Mouse (Mus musculus): ENCODE measurements at regions not wholly inside any gene's neighbourhood (a gene's known extent, or its start where the extent isn't known, plus 50 kb on each side); places are given as distances from the start of the nearest gene placed in this dataset.

DNA sequence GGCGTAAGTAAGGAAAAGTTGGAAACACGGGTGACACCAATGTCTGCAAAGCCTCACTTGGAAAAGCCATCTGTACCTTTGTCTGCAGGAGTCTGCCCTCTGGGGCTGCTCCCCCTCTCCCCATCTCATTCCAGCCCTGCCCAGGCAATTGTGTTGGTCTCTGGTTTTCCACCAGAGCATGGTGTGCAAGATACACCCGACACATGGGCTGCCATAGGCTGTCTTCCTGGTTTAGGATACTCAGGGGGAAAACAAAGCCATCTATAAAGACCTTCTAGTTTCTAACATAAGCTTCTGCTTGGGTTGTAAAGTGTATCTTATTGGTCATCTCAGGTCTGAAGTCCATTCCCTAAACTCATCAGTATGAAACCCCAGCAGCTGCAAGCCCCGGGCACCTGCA is 270.1 kb upstream of the 1700056E22Rik start:
- Histone ChIP-seq H3K36me3 (ENCODE audit: control insufficient read depth, insufficient read depth, low read length) (no peaks in the 10 kb centered on the region), H3K4me2 (ENCODE audit: low read length) (no peak overlapping the region), H3K4me3 (ENCODE audit: low read length) (no peak overlapping the region), H3K9ac (ENCODE audit: low read depth, low read length) (no peak overlapping the region), H3K4me1 (ENCODE audit: control insufficient read depth, insufficient read depth, low read depth, low read length) (no peaks in the 10 kb centered on the region), H3K27me3 (replicated peaks; ENCODE audit: control insufficient read depth, insufficient read depth, low read length) (no peaks in the 10 kb centered on the region), H3K9me3 (ENCODE audit: control insufficient read depth, low read length) (no peaks in the 10 kb centered on the region), H3K27ac (ENCODE audit: low read depth, low read length) (no peak overlapping the region)
- WGBS = 86% methylated on average over 4 of the region's 4 CpGs
- ATAC-seq = no peak

DNA sequence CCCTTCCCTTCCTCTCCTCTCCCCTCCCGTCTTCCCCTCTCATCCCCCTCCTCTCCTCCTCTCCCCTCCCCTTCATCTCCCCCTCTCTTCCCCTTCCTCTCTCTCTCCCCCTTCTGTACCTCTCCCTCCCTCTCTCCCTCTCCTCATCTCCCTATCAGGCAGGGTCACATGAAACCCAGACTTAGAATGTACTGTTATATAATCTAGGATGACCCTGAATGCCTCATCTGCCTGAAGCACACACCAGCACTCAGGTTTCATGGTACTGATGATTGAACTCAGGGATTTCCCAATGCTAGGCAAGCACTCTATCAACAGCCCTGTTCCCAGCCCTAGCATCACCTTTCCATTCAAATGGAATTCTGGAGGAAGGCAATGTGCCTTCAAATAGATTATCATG is 264.6 kb upstream of the 1700056E22Rik start:
- H3K9ac ChIP-seq (ENCODE audit: low read depth, low read length) = no peak overlapping the region
- no peaks in the 10 kb centered on the region for H3K9me3 ChIP-seq (ENCODE audit: control insufficient read depth, low read length)
- H3K4me3 ChIP-seq (ENCODE audit: low read length) = no peak overlapping the region
- no peaks in the 10 kb centered on the region for H3K4me1 ChIP-seq (ENCODE audit: control insufficient read depth, insufficient read depth, low read depth, low read length)
- H3K36me3 ChIP-seq (ENCODE audit: control insufficient read depth, insufficient read depth, low read length) = no peaks in the 10 kb centered on the region
- ATAC-seq = no peak
- H3K4me2 ChIP-seq (ENCODE audit: low read length) = no peak overlapping the region
- 61% methylated on average over 1 of the region's 1 CpGs for WGBS
- no peak overlapping the region for H3K27ac ChIP-seq (ENCODE audit: low read depth, low read length)
- no peaks in the 10 kb centered on the region for H3K27me3 ChIP-seq (replicated peaks; ENCODE audit: control insufficient read depth, insufficient read depth, low read length)

DNA sequence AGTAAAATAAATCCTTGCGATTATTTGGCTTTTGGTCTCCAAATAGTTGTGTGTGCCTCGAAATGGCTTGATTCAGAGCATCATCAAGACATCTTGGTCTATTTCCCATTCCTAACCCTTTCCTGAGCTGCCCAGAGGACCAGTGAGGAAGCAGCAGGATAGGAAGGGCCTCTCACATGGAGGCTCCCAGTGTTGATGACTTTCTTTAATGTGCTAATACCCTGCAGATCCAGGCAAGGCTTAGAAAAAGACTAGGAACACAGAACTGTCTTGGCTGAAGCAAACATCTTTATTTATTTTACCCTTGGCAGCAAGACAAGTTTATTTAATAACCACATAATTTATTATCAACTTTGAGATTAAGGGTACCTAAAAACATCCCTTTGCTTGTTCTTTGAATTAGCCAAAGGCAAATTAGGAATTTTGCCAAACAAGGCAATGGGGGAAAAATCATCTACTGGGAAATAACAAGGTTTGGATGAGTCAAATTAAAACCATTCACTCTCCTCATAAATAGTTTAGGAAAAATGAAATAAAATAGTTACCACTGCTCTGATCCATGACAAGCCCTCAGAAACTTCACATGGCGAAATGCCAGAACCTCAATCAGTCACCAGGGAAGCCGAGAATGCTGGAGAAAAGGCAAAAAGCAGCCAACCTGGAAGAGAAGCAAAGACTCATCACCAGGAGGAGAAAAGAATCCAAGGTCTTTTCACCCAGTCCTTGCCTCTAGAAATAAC is 263.1 kb upstream of the 1700056E22Rik start:
- H3K36me3 ChIP-seq (ENCODE audit: control insufficient read depth, insufficient read depth, low read length) = no peaks in the 10 kb centered on the region
- ATAC-seq = no peak
- no peak overlapping the region for H3K4me3 ChIP-seq (ENCODE audit: low read length)
- no peak overlapping the region for H3K4me2 ChIP-seq (ENCODE audit: low read length)
- H3K9me3 ChIP-seq (ENCODE audit: control insufficient read depth, low read length) = no peaks in the 10 kb centered on the region
- WGBS = 71% methylated on average over 4 of the region's 4 CpGs
- H3K27me3 ChIP-seq (replicated peaks; ENCODE audit: control insufficient read depth, insufficient read depth, low read length) = no peaks in the 10 kb centered on the region
- H3K27ac ChIP-seq (ENCODE audit: low read depth, low read length) = no peak overlapping the region
- H3K9ac ChIP-seq (ENCODE audit: low read depth, low read length) = no peak overlapping the region
- H3K4me1 ChIP-seq (ENCODE audit: control insufficient read depth, insufficient read depth, low read depth, low read length) = no peaks in the 10 kb centered on the region

DNA sequence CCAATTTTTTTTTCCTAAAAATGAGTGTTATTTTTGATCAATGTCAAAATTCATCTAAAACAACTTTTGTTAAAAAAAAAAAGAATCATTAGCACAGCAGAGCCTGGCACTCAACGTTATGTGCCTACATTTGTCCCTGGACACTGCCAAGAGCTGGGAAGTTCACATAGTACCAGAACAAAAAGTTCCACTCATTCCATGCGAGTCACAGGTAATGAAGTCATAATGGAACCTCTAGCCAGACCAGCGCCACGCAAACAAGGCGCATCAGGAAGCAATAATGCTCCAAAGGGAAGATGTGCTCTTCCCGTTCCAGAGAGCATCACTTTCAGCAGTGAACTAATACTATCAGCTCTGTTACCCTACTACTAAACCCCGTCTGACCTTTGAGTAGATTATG is 257.0 kb upstream of the 1700056E22Rik start:
- H3K4me1 ChIP-seq (ENCODE audit: control insufficient read depth, insufficient read depth, low read depth, low read length) = no peaks in the 10 kb centered on the region
- H3K4me3 ChIP-seq (ENCODE audit: low read length) = no peak overlapping the region
- no peak overlapping the region for H3K9ac ChIP-seq (ENCODE audit: low read depth, low read length)
- H3K9me3 ChIP-seq (ENCODE audit: control insufficient read depth, low read length) = no peaks in the 10 kb centered on the region
- H3K27me3 ChIP-seq (replicated peaks; ENCODE audit: control insufficient read depth, insufficient read depth, low read length) = no peaks in the 10 kb centered on the region
- no peak for ATAC-seq
- H3K27ac ChIP-seq (ENCODE audit: low read depth, low read length) = no peak overlapping the region
- H3K4me2 ChIP-seq (ENCODE audit: low read length) = no peak overlapping the region
- no peaks in the 10 kb centered on the region for H3K36me3 ChIP-seq (ENCODE audit: control insufficient read depth, insufficient read depth, low read length)
- WGBS = 86% methylated on average over 7 of the region's 7 CpGs

DNA sequence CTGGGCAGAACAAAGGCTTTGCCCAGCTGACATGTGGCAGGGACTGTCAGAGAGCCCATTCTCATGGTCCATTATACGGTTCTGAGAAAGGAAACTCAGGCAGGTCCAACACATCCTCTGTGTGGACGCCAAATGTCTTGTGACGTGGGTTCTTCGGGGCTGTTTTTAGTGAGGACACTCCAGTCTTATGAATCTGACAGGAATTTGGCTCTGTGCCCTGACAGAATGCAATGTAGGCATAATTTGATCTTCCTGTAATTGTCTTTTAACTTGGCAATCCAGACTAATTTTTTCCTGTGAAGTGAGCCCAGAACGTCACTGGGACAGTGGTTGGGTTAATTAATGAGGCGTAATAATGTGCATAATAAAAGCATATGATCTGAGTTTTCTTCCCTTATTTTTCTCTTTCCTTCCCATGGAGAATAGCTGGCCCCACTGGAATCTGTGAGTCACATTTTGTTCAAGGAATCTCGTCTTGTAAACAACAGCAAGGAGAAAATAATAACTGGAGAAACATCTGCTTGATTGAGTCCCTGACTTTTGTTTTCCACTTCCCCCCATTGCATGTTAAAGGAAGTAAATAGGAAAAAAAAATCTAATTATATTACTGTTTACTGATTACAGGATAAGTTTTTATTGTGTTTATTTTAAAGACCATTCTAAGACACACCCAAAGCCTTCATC is 255.8 kb upstream of the 1700056E22Rik start:
- Histone ChIP-seq H3K4me2 (ENCODE audit: low read length) (no peak overlapping the region), H3K36me3 (ENCODE audit: control insufficient read depth, insufficient read depth, low read length) (no peaks in the 10 kb centered on the region), H3K4me1 (ENCODE audit: control insufficient read depth, insufficient read depth, low read depth, low read length) (no peaks in the 10 kb centered on the region), H3K27me3 (replicated peaks; ENCODE audit: control insufficient read depth, insufficient read depth, low read length) (no peaks in the 10 kb centered on the region), H3K9ac (ENCODE audit: low read depth, low read length) (no peak overlapping the region), H3K9me3 (ENCODE audit: control insufficient read depth, low read length) (no peaks in the 10 kb centered on the region), H3K4me3 (ENCODE audit: low read length) (no peak overlapping the region), H3K27ac (ENCODE audit: low read depth, low read length) (no peak overlapping the region)
- ATAC-seq = no peak
- WGBS = 34% methylated on average over 7 of the region's 7 CpGs

DNA sequence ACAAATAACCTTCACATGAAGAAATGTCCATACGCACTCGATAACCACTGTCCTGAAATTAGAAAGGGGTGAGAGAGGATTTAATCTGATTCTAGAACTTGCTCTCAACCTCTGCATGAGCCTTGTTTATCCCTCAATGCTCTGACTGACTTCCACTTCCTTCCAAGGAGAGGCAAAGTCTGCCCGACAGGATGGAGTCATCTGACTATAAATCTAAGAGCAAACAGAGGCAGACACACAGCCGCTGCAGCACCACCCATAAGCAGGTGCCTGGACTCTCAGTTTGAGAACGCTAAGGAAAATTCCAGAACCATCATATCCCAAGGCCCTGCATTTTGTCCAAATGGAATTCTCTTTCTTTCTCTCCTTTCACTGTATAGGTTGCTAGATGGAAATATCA is 247.7 kb upstream of the 1700056E22Rik start:
- Histone ChIP-seq H3K9ac (ENCODE audit: low read depth, low read length) (no peak overlapping the region), H3K27me3 (replicated peaks; ENCODE audit: control insufficient read depth, insufficient read depth, low read length) (no peaks in the 10 kb centered on the region), H3K4me3 (ENCODE audit: low read length) (no peak overlapping the region), H3K9me3 (ENCODE audit: control insufficient read depth, low read length) (no peaks in the 10 kb centered on the region), H3K27ac (ENCODE audit: low read depth, low read length) (no peak overlapping the region), H3K4me1 (ENCODE audit: control insufficient read depth, insufficient read depth, low read depth, low read length) (no peaks in the 10 kb centered on the region), H3K36me3 (ENCODE audit: control insufficient read depth, insufficient read depth, low read length) (no peaks in the 10 kb centered on the region), H3K4me2 (ENCODE audit: low read length) (no peak overlapping the region)
- WGBS = 83% methylated on average over 5 of the region's 5 CpGs
- ATAC-seq = no peak

DNA sequence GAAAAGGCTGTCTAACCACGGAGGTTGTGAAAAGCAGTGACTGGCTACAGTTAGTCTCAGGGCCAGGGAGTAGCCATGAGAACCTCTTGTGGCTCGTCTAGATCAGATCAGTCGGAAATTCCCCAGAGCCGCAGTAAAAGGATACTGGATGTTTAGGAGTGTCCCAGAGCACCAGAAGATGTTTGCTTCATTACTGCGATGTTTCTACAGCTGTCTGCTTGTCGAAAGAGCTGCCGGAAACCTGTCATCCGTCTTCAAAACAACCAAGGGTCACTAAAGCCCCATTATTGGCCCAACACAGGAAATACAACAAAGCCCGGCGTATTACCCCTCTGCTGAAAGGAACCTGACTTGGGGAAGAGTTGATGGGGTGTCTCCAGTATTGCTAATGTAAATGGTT is 245.2 kb upstream of the 1700056E22Rik start:
- Histone ChIP-seq H3K9ac (ENCODE audit: low read depth, low read length) (no peak overlapping the region), H3K36me3 (ENCODE audit: control insufficient read depth, insufficient read depth, low read length) (no peaks in the 10 kb centered on the region), H3K27ac (ENCODE audit: low read depth, low read length) (no peak overlapping the region), H3K27me3 (replicated peaks; ENCODE audit: control insufficient read depth, insufficient read depth, low read length) (no peaks in the 10 kb centered on the region), H3K4me3 (ENCODE audit: low read length) (no peak overlapping the region), H3K4me1 (ENCODE audit: control insufficient read depth, insufficient read depth, low read depth, low read length) (no peaks in the 10 kb centered on the region), H3K4me2 (ENCODE audit: low read length) (no peak overlapping the region), H3K9me3 (ENCODE audit: control insufficient read depth, low read length) (no peaks in the 10 kb centered on the region)
- WGBS = 70% methylated on average over 10 of the region's 10 CpGs
- no peak for ATAC-seq

DNA sequence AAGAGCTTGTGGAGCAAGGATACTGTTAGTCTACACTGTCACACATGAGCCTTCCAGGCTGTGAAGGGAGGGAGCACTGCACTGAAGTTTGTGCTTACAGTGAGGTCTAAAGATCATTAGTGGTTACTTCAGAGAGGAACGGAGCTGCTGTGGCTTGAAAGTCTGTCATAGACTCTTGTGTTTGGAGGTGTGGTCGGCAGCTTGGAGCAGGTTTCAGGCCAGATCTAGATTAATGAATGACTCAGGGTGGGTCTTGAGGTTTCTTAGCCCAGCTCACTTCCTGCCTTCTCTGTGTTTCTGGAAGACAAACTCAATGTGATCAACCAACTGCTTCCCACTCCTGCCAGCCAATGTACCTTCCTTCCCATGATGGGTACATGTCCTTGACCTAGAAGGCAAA is 242.9 kb upstream of the 1700056E22Rik start:
- Histone ChIP-seq H3K4me2 (ENCODE audit: low read length) (no peak overlapping the region), H3K4me3 (ENCODE audit: low read length) (no peak overlapping the region), H3K27me3 (replicated peaks; ENCODE audit: control insufficient read depth, insufficient read depth, low read length) (no peaks in the 10 kb centered on the region), H3K27ac (ENCODE audit: low read depth, low read length) (no peak overlapping the region), H3K4me1 (ENCODE audit: control insufficient read depth, insufficient read depth, low read depth, low read length) (no peaks in the 10 kb centered on the region), H3K9me3 (ENCODE audit: control insufficient read depth, low read length) (no peaks in the 10 kb centered on the region), H3K9ac (ENCODE audit: low read depth, low read length) (no peak overlapping the region), H3K36me3 (ENCODE audit: control insufficient read depth, insufficient read depth, low read length) (no peaks in the 10 kb centered on the region)
- no peak for ATAC-seq
- 65% methylated on average over 2 of the region's 2 CpGs for WGBS

DNA sequence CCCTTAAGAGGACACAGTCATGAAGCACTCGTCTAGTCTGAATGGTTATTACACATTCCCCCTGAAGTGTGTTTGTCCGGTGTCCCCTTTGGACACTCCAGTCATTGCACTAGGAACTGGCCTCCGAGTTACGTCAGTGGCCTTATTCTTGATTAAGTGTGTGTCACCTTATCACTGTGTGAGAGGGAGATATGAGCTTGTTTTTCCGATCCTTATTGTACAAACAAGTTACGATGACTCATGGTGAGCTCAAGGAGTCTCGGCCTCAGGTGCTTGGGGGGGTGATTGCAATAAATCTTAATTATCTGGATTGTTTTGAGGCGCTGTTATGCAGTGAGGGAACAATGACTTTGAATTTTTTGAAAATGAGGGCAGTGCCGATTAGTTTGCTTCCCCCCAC is 241.8 kb upstream of the 1700056E22Rik start:
- Histone ChIP-seq H3K9me3 (ENCODE audit: control insufficient read depth, low read length) (no peaks in the 10 kb centered on the region), H3K27me3 (replicated peaks; ENCODE audit: control insufficient read depth, insufficient read depth, low read length) (no peaks in the 10 kb centered on the region), H3K4me3 (ENCODE audit: low read length) (no peak overlapping the region), H3K9ac (ENCODE audit: low read depth, low read length) (no peak overlapping the region), H3K4me1 (ENCODE audit: control insufficient read depth, insufficient read depth, low read depth, low read length) (no peaks in the 10 kb centered on the region), H3K27ac (ENCODE audit: low read depth, low read length) (no peak overlapping the region), H3K36me3 (ENCODE audit: control insufficient read depth, insufficient read depth, low read length) (no peaks in the 10 kb centered on the region), H3K4me2 (ENCODE audit: low read length) (no peak overlapping the region)
- no peak for ATAC-seq
- WGBS = 81% methylated on average over 9 of the region's 9 CpGs

All from hindbrain, embryonic 16.5 days (tissue).